Mouse (Mus musculus): Measurements from ENCODE around the gene Rab8b. TPM values are rescaled to one million over a fixed set of nuclear protein-coding genes. Genes with fewer than 3 reads are reported as not detected.
"Not testable (repeated sequence)": the region's sequence is repeated elsewhere in the genome, so short reads cannot be mapped to it uniquely, and the experiment has no call there.

Rab8b gene
- polyA plus RNA-seq, 1 experiment from 2014 or later: 15.3 TPM

GRCm38 (mm10) chr9:66913254-66913934 lies 6.1 kb downstream of the Rab8b start:
- 95% methylated on average over 5 of the region's 5 CpGs for WGBS
- H3K9me3 ChIP-seq (replicated peaks; ENCODE audit: control insufficient read depth, low read length); H3K4me2 ChIP-seq (ENCODE audit: low read length); DNase-seq (ENCODE audit: low spot score); H3K36me3 ChIP-seq (ENCODE audit: control insufficient read depth, insufficient read depth, low read length); H3K4me3 ChIP-seq (ENCODE audit: low read depth, low read length); H3K9ac ChIP-seq (ENCODE audit: low read length); ATAC-seq; H3K27me3 ChIP-seq (replicated peaks; ENCODE audit: control insufficient read depth, insufficient read depth, low read length): not testable (repeated sequence)
- Histone ChIP-seq H3K4me1 (ENCODE audit: control insufficient read depth, insufficient read depth, low read length) (peaks cover 37% of the 10 kb centered on the region), H3K27ac (ENCODE audit: low read depth, low read length) (peak overlapping the region; percentile 73)

GRCm38 (mm10) chr9:66912304-66912703 lies 7.2 kb downstream of the Rab8b start:
- no peak overlapping the region for H3K9ac ChIP-seq (ENCODE audit: low read length)
- no peak overlapping the region for H3K4me3 ChIP-seq (ENCODE audit: low read depth, low read length)
- H3K36me3 ChIP-seq (ENCODE audit: control insufficient read depth, insufficient read depth, low read length): 0 out of 2 replicates have a peak, but pooled peaks cover 7% of the 10 kb centered on the region
- peak overlapping the region; percentile 2; the same call in 1 of the 2 replicates for H3K4me2 ChIP-seq (ENCODE audit: low read length)
- no peaks in the 10 kb centered on the region for H3K27me3 ChIP-seq (replicated peaks; ENCODE audit: control insufficient read depth, insufficient read depth, low read length)
- H3K4me1 ChIP-seq (ENCODE audit: control insufficient read depth, insufficient read depth, low read length): peaks cover 28% of the 10 kb centered on the region
- DNase-seq (ENCODE audit: low spot score): peak; percentile 87
- no peaks in the 10 kb centered on the region for H3K9me3 ChIP-seq (replicated peaks; ENCODE audit: control insufficient read depth, low read length)
- ATAC-seq: peak; percentile 82
- H3K27ac ChIP-seq (ENCODE audit: low read depth, low read length): peak overlapping the region; percentile 73

GRCm38 (mm10) chr9:66910677-66911076 lies 8.8 kb downstream of the Rab8b start:
- no peak overlapping the region for H3K4me3 ChIP-seq (ENCODE audit: low read depth, low read length)
- WGBS: 90% methylated on average over 4 of the region's 5 CpGs
- H3K9ac ChIP-seq (ENCODE audit: low read length): no peak overlapping the region
- H3K36me3 ChIP-seq (ENCODE audit: control insufficient read depth, insufficient read depth, low read length): 0 out of 2 replicates have a peak, but pooled peaks cover 3% of the 10 kb centered on the region
- H3K27me3 ChIP-seq (replicated peaks; ENCODE audit: control insufficient read depth, insufficient read depth, low read length): no peaks in the 10 kb centered on the region
- no peak overlapping the region for H3K4me2 ChIP-seq (ENCODE audit: low read length)
- ATAC-seq (no peak), DNase-seq (ENCODE audit: low spot score) (no peak)
- no peak overlapping the region for H3K27ac ChIP-seq (ENCODE audit: low read depth, low read length)
- H3K9me3 ChIP-seq (replicated peaks; ENCODE audit: control insufficient read depth, low read length): no peaks in the 10 kb centered on the region
- peaks cover 34% of the 10 kb centered on the region for H3K4me1 ChIP-seq (ENCODE audit: control insufficient read depth, insufficient read depth, low read length)

GRCm38 (mm10) chr9:66909922-66910321 lies 9.6 kb downstream of the Rab8b start:
- DNase-seq (ENCODE audit: low spot score) (no peak), ATAC-seq (no peak)
- no peaks in the 10 kb centered on the region for H3K9me3 ChIP-seq (replicated peaks; ENCODE audit: control insufficient read depth, low read length)
- H3K27ac ChIP-seq (ENCODE audit: low read depth, low read length): no peak overlapping the region
- no peak overlapping the region for H3K9ac ChIP-seq (ENCODE audit: low read length)
- no peaks in the 10 kb centered on the region for H3K27me3 ChIP-seq (replicated peaks; ENCODE audit: control insufficient read depth, insufficient read depth, low read length)
- H3K36me3 ChIP-seq (ENCODE audit: control insufficient read depth, insufficient read depth, low read length): 0 out of 2 replicates have a peak, but pooled peaks cover under 1% of the 10 kb centered on the region
- H3K4me3 ChIP-seq (ENCODE audit: low read depth, low read length): no peak overlapping the region
- H3K4me2 ChIP-seq (ENCODE audit: low read length): no peak overlapping the region
- peaks cover 34% of the 10 kb centered on the region for H3K4me1 ChIP-seq (ENCODE audit: control insufficient read depth, insufficient read depth, low read length)
- 90% methylated on average over 7 of the region's 7 CpGs for WGBS

- Histone ChIP-seq H3K27ac (ENCODE audit: low read depth, low read length) (no peak overlapping the region), H3K9me3 (replicated peaks; ENCODE audit: control insufficient read depth, low read length) (no peaks in the 10 kb centered on the region), H3K4me3 (ENCODE audit: low read depth, low read length) (no peak overlapping the region), H3K27me3 (replicated peaks; ENCODE audit: control insufficient read depth, insufficient read depth, low read length) (no peaks in the 10 kb centered on the region), H3K9ac (ENCODE audit: low read length) (no peak overlapping the region), H3K4me2 (ENCODE audit: low read length) (no peak overlapping the region), H3K4me1 (ENCODE audit: control insufficient read depth, insufficient read depth, low read length) (peaks cover 27% of the 10 kb centered on the region), H3K36me3 (ENCODE audit: control insufficient read depth, insufficient read depth, low read length) (no peaks in the 10 kb centered on the region)
- DNase-seq (ENCODE audit: low spot score) (no peak), ATAC-seq (no peak)
- 85% methylated on average over 5 of the region's 5 CpGs for WGBS
Observed at GRCm38 (mm10) chr9:66907746-66908397, 11.6 kb downstream of the Rab8b start.

GRCm38 (mm10) chr9:66907126-66907525 lies 12.4 kb downstream of the Rab8b start:
- no peaks in the 10 kb centered on the region for H3K9me3 ChIP-seq (replicated peaks; ENCODE audit: control insufficient read depth, low read length)
- H3K36me3 ChIP-seq (ENCODE audit: control insufficient read depth, insufficient read depth, low read length): no peaks in the 10 kb centered on the region
- H3K27me3 ChIP-seq (replicated peaks; ENCODE audit: control insufficient read depth, insufficient read depth, low read length): no peaks in the 10 kb centered on the region
- no peak overlapping the region for H3K4me3 ChIP-seq (ENCODE audit: low read depth, low read length)
- H3K4me2 ChIP-seq (ENCODE audit: low read length): no peak overlapping the region
- DNase-seq (ENCODE audit: low spot score): no peak
- no peak for ATAC-seq
- no peak overlapping the region for H3K9ac ChIP-seq (ENCODE audit: low read length)
- H3K27ac ChIP-seq (ENCODE audit: low read depth, low read length): no peak overlapping the region
- WGBS: 93% methylated on average over 8 of the region's 8 CpGs
- H3K4me1 ChIP-seq (ENCODE audit: control insufficient read depth, insufficient read depth, low read length): peaks cover 20% of the 10 kb centered on the region

GRCm38 (mm10) chr9:66905990-66906389 lies 13.5 kb downstream of the Rab8b start:
- H3K9ac ChIP-seq (ENCODE audit: low read length): no peak overlapping the region
- ATAC-seq: no peak

GRCm38 (mm10) chr9:66899526-66899925 lies 20.0 kb downstream of the Rab8b start:
- WGBS: 64% methylated on average over 4 of the region's 4 CpGs
- H3K4me2 ChIP-seq (ENCODE audit: low read length): no peak overlapping the region
- ATAC-seq (no peak), DNase-seq (ENCODE audit: low spot score) (no peak)
- no peak overlapping the region for H3K27ac ChIP-seq (ENCODE audit: low read depth, low read length)
- H3K27me3 ChIP-seq (replicated peaks; ENCODE audit: control insufficient read depth, insufficient read depth, low read length): no peaks in the 10 kb centered on the region
- no peaks in the 10 kb centered on the region for H3K9me3 ChIP-seq (replicated peaks; ENCODE audit: control insufficient read depth, low read length)
- 0 out of 2 replicates have a peak, but pooled peaks cover 2% of the 10 kb centered on the region for H3K4me1 ChIP-seq (ENCODE audit: control insufficient read depth, insufficient read depth, low read length)
- no peak overlapping the region for H3K9ac ChIP-seq (ENCODE audit: low read length)
- H3K4me3 ChIP-seq (ENCODE audit: low read depth, low read length): no peak overlapping the region
- H3K36me3 ChIP-seq (ENCODE audit: control insufficient read depth, insufficient read depth, low read length): no peaks in the 10 kb centered on the region

More at GRCm38 (mm10) chr9:66905990-66906389, 13.5 kb downstream of the Rab8b start:
- WGBS: 44% methylated on average over 9 of the region's 9 CpGs
- no peak overlapping the region for H3K27ac ChIP-seq (ENCODE audit: low read depth, low read length)
- DNase-seq (ENCODE audit: low spot score): no peak
- H3K36me3 ChIP-seq (ENCODE audit: control insufficient read depth, insufficient read depth, low read length): no peaks in the 10 kb centered on the region
- H3K4me3 ChIP-seq (ENCODE audit: low read depth, low read length): no peak overlapping the region
- H3K9me3 ChIP-seq (replicated peaks; ENCODE audit: control insufficient read depth, low read length): no peaks in the 10 kb centered on the region
- H3K27me3 ChIP-seq (replicated peaks; ENCODE audit: control insufficient read depth, insufficient read depth, low read length): no peaks in the 10 kb centered on the region
- peaks cover 12% of the 10 kb centered on the region for H3K4me1 ChIP-seq (ENCODE audit: control insufficient read depth, insufficient read depth, low read length)
- no peak overlapping the region for H3K4me2 ChIP-seq (ENCODE audit: low read length)

- Histone ChIP-seq H3K9me3 (replicated peaks; ENCODE audit: control insufficient read depth, low read length) (no peaks in the 10 kb centered on the region), H3K27ac (ENCODE audit: low read depth, low read length) (no peak overlapping the region), H3K4me2 (ENCODE audit: low read length) (no peak overlapping the region), H3K4me1 (ENCODE audit: control insufficient read depth, insufficient read depth, low read length) (0 out of 2 replicates have a peak, but pooled peaks cover 2% of the 10 kb centered on the region), H3K4me3 (ENCODE audit: low read depth, low read length) (no peak overlapping the region), H3K27me3 (replicated peaks; ENCODE audit: control insufficient read depth, insufficient read depth, low read length) (no peaks in the 10 kb centered on the region), H3K36me3 (ENCODE audit: control insufficient read depth, insufficient read depth, low read length) (no peaks in the 10 kb centered on the region), H3K9ac (ENCODE audit: low read length) (no peak overlapping the region)
- DNase-seq (ENCODE audit: low spot score) (no peak), ATAC-seq (no peak)
- 89% methylated on average over 2 of the region's 2 CpGs for WGBS
Observed at GRCm38 (mm10) chr9:66899072-66899471, 20.4 kb downstream of the Rab8b start.
